Mouse (Mus musculus): ENCODE measurements around the gene Zfp787. TPM values are rescaled to one million over a fixed set of nuclear protein-coding genes. Genes with fewer than 3 reads are reported as not detected.
"Not testable (repeated sequence)": the region's sequence is repeated elsewhere in the genome, so short reads cannot be mapped to it uniquely, and the experiment has no call there.

The Zfp787 gene
- polyA plus RNA-seq, 1 experiment from 2014 or later: 31.9 TPM

GRCm38 (mm10) chr7:6145423-6146188 lies 10.2 kb downstream of the Zfp787 start:
- Histone ChIP-seq H3K9ac (no peak overlapping the region), H3K4me1 (peaks cover 34% of the 10 kb centered on the region), H3K4me2 (no peak overlapping the region), H3K27me3 (no peaks in the 10 kb centered on the region), H3K27ac (peak overlapping the region; percentile 48), H3K9me3 (replicated peaks) (no peaks in the 10 kb centered on the region), H3K36me3 (peaks cover 15% of the 10 kb centered on the region), H3K4me3 (replicated peaks) (no peak overlapping the region)
- WGBS: 81% methylated on average over 8 of the region's 8 CpGs
- 0 out of 2 replicates have a peak, but pooled peaks have one; percentile 10 for ATAC-seq (replicated peaks; ENCODE audit: low FRiP score)

DNA sequence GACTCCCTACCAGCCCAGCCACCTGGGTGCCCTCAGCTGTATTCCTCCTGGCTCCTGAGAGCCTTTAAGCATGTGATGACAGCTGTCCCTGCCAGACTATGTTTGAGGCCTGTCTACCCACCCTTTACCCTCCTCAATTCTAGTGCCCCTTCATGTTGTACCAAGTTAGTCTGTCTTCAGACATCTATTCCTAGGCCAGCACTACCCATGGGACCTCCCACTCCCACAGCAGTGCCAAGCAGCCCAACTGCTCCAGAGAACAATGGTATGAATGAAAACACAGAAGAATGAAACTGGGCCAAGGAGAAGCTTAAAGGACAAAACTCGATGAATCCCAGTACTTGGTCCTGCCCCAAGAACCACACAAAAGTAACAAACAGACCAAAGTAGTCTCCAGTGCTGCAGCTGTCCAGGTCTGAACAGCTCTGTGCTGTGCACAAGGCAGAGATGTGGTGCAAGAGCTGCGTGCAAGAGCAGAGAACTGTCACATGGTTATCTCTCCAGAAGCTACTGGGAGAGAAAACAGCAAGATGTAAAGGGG lies 11.7 kb downstream of the Zfp787 start:
- Histone ChIP-seq H3K4me1 (peaks cover 34% of the 10 kb centered on the region), H3K4me2 (no peak overlapping the region), H3K27me3 (no peaks in the 10 kb centered on the region), H3K9ac (no peak overlapping the region), H3K9me3 (replicated peaks) (no peaks in the 10 kb centered on the region), H3K27ac (no peak overlapping the region), H3K4me3 (replicated peaks) (no peak overlapping the region), H3K36me3 (peaks cover 29% of the 10 kb centered on the region)
- 84% methylated on average over 2 of the region's 2 CpGs for WGBS
- no peak for ATAC-seq (replicated peaks; ENCODE audit: low FRiP score)

DNA sequence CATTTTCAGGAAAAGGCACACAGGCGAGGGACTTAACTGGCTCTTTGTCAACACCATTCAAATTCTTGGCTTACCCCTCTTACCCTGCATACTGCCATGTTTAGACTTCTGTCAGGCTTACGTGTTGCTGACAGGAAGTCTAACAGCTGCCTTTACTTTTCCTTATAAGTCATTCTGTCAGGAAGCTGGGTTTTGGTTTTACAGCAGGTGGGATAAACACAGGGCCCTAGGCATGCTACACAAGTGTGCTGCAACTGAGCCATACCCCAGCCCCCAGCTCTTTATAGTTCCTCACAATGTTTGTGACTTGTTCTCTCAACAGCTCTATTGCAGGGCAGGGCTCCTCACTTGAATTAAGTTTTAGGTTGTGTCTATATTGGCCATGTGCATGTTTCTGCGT lies 16.5 kb downstream of the Zfp787 start:
- Histone ChIP-seq H3K4me2 (no peak overlapping the region), H3K27me3 (no peaks in the 10 kb centered on the region), H3K36me3 (peaks cover 63% of the 10 kb centered on the region), H3K27ac (no peak overlapping the region), H3K9me3 (replicated peaks) (no peaks in the 10 kb centered on the region), H3K4me3 (replicated peaks) (no peak overlapping the region), H3K9ac (no peak overlapping the region), H3K4me1 (no peaks in the 10 kb centered on the region)
- no peak for ATAC-seq (replicated peaks; ENCODE audit: low FRiP score)
- WGBS: 69% methylated on average over 3 of the region's 3 CpGs

DNA sequence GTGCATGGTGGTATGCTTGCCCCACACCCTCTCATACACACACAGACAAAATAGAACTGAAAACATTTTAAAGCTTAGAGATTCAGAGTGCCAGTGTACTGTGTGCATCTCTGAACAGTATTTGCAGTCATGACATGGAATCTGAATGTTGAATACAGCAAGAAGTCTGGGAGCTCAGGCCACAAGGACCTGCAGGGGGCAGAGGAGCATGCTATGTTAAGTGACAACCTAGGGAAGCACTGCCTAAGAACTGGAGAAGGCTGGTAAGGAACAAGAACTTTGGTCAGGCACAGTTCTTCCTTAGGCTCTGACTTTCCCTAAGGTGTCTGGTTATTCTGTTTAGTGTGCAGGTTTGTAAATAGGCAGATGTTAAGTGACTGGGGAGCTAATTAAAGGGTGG lies 19.3 kb downstream of the Zfp787 start:
- H3K9ac ChIP-seq: no peak overlapping the region
- H3K4me3 ChIP-seq (replicated peaks): no peak overlapping the region
- H3K4me2 ChIP-seq: no peak overlapping the region
- H3K36me3 ChIP-seq: peaks cover 83% of the 10 kb centered on the region
- no peaks in the 10 kb centered on the region for H3K4me1 ChIP-seq
- ATAC-seq (replicated peaks; ENCODE audit: low FRiP score): no peak
- H3K27me3 ChIP-seq: no peaks in the 10 kb centered on the region
- H3K9me3 ChIP-seq (replicated peaks): peaks cover 11% of the 10 kb centered on the region
- no peak overlapping the region for H3K27ac ChIP-seq

DNA sequence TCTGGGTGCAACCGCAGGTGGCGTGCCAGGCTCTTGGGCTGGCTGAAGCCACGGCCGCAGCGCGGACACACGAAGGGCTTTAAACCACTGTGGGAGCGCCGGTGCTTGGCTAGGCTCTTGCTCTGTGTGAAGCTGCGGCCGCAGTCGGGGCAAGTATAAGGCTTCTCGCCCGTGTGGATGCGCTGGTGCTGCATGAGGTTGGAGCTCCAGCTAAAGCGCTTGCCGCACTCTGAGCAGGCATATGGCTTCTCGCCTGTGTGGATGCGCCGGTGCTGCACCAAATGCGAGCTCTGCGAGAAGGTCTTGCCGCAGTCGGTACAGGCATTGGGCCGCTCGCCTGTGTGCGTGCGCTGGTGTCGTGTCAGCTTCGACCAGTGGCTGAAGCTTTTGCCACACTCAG lies 23.2 kb downstream of the Zfp787 start:
- H3K4me2 ChIP-seq: no peak overlapping the region
- H3K4me3 ChIP-seq (replicated peaks): no peak overlapping the region
- H3K27me3 ChIP-seq: no peaks in the 10 kb centered on the region
- no peak for ATAC-seq (replicated peaks; ENCODE audit: low FRiP score)
- H3K36me3 ChIP-seq: peaks cover 73% of the 10 kb centered on the region
- no peak overlapping the region for H3K27ac ChIP-seq
- H3K9me3 ChIP-seq (replicated peaks): peaks cover 11% of the 10 kb centered on the region
- WGBS: 83% methylated on average over 30 of the region's 30 CpGs
- no peak overlapping the region for H3K9ac ChIP-seq
- no peaks in the 10 kb centered on the region for H3K4me1 ChIP-seq

DNA sequence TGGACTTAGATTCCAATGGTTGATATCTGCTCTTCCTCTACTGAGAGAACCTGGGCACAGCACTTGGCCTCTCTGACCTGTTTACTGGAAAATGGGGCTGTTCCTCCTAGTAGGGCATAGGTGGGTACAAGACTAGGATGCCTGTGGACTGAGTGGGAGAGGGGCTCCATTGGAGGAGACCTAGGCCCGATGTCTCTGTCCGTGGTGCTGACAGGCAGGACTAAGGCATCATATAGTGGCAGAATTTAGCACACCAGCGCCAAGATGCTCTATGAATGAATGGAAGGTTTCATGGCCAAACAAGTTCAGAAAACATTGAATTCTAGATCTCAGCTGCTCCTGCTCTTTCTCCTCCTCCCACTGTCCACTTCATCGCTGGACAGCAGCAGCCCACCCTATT lies 25.5 kb downstream of the Zfp787 start:
- Histone ChIP-seq H3K9ac (no peak overlapping the region), H3K27me3 (no peaks in the 10 kb centered on the region), H3K4me2 (no peak overlapping the region), H3K9me3 (replicated peaks) (peaks cover 11% of the 10 kb centered on the region), H3K27ac (no peak overlapping the region), H3K36me3 (peaks cover 53% of the 10 kb centered on the region), H3K4me1 (0 out of 2 replicates have a peak, but pooled peaks cover 2% of the 10 kb centered on the region), H3K4me3 (replicated peaks) (no peak overlapping the region)
- ATAC-seq (replicated peaks; ENCODE audit: low FRiP score): no peak
- 53% methylated on average over 4 of the region's 4 CpGs for WGBS

DNA sequence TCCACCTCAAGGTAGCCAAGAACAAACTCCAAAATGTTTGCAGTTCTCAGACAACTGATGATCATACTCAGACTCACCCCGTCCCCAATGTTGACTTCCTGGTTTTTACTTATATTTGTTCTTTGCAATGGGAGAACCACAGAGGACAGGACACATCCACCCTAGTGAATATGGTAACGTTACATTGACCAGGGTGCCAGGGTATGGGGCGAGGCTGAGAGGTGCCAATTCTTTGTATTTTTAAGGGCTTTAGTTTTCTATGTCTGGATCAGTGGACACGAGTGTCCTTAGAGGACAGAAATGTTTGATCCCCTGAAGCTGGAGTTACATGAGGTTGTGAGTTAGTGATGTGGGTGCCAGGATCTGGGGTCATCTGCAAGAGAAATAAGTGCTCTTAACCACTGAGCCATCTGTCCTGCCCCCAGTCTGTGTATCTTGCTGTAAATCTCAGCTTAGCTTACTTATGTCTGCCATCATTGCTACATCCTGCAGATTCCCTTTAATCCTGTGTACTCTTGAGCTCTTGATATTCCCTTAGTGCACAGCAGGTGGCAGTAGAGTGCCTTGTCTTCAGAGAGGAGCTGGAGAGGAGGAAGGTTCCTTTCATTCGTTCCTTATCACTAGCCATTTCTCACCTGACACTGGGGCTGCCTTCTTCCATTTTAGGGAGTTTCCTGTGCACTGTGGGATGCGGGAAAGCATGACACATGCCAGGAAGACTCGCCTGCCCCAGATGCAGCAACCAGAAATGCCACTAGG lies 28.9 kb downstream of the Zfp787 start:
- 38% methylated on average over 7 of the region's 7 CpGs for WGBS

GRCm38 (mm10) chr7:6121128-6121527 lies 34.7 kb downstream of the Zfp787 start:
- H3K9ac ChIP-seq; H3K36me3 ChIP-seq; H3K4me1 ChIP-seq; ATAC-seq (replicated peaks; ENCODE audit: low FRiP score); H3K9me3 ChIP-seq (replicated peaks); H3K4me2 ChIP-seq; H3K27me3 ChIP-seq; H3K4me3 ChIP-seq (replicated peaks); H3K27ac ChIP-seq: not testable (repeated sequence)
- WGBS: 79% methylated on average over 1 of the region's 1 CpGs

More for the DNA sequence above, 28.9 kb downstream of the Zfp787 start:
- peak; percentile 54 for ATAC-seq (replicated peaks; ENCODE audit: low FRiP score)
- H3K9ac ChIP-seq: no peak overlapping the region
- 0 out of 2 replicates have a peak, but pooled peaks cover 2% of the 10 kb centered on the region for H3K4me1 ChIP-seq
- no peaks in the 10 kb centered on the region for H3K9me3 ChIP-seq (replicated peaks)
- H3K27me3 ChIP-seq: no peaks in the 10 kb centered on the region
- H3K27ac ChIP-seq: no peak overlapping the region
- H3K4me3 ChIP-seq (replicated peaks): no peak overlapping the region
- no peak overlapping the region for H3K4me2 ChIP-seq
- peaks cover 18% of the 10 kb centered on the region for H3K36me3 ChIP-seq

GRCm38 (mm10) chr7:6120104-6120503 lies 35.7 kb downstream of the Zfp787 start:
- H3K9me3 ChIP-seq (replicated peaks); H3K9ac ChIP-seq; H3K4me1 ChIP-seq; H3K4me3 ChIP-seq (replicated peaks); H3K27me3 ChIP-seq; ATAC-seq (replicated peaks; ENCODE audit: low FRiP score); H3K36me3 ChIP-seq; H3K27ac ChIP-seq; H3K4me2 ChIP-seq: not testable (repeated sequence)
- WGBS: 78% methylated on average over 2 of the region's 2 CpGs

GRCm38 (mm10) chr7:6119501-6119900 lies 36.3 kb downstream of the Zfp787 start:
- no peaks in the 10 kb centered on the region for H3K27me3 ChIP-seq
- H3K27ac ChIP-seq: no peak overlapping the region
- H3K9ac ChIP-seq: no peak overlapping the region
- H3K9me3 ChIP-seq (replicated peaks): no peaks in the 10 kb centered on the region
- ATAC-seq (replicated peaks; ENCODE audit: low FRiP score): no peak
- WGBS: 81% methylated on average over 3 of the region's 3 CpGs
- no peak overlapping the region for H3K4me3 ChIP-seq (replicated peaks)
- H3K4me2 ChIP-seq: no peak overlapping the region
- H3K36me3 ChIP-seq: no peaks in the 10 kb centered on the region
- no peaks in the 10 kb centered on the region for H3K4me1 ChIP-seq
